Comparison of ENCODE assay signal across 8 mouse cellular contexts in the genomic region with DNA sequence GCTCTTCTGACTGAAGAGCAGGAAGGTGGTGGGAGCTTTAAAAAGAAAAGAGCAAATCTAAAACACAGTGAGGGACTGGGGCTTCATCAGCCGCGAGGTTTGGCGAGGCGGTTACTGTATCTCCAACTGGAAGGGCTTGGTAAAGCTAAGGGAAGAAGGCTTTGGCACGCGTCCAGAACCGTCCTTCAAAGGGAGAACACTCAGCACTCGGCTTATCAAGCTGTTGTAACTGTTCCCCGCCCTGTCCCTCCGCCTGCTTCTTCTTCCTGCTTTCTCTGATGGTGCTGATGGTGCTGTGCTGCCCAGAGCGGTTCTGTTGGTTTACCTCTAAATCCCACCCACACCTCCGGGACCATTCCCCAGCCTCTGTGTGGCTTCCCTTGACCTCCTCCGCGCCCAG.
DNase-seq lines count a peak whose midpoint lies in the region; ATAC-seq and TF ChIP-seq lines count a peak whose summit lies in the region.

No protein-coding gene starts in this region.

- peak; percentile 20 for DNase-seq in midbrain, postnatal 0 days (ENCODE audit: low spot score)
- DNase-seq in midbrain, embryonic 11.5 days (ENCODE audit: low spot score, missing footprints), result no peak
- peak; percentile 88 for DNase-seq in adrenal gland, postnatal 14 days
- DNase-seq in layer of hippocampus, adult 8-10 months (ENCODE audit: low spot score in 2 of 2), result peak; percentile 29 to 68
- DNase-seq in lung, postnatal 36 days, result peak; percentile 89
- DNase-seq in yolk sac, embryonic 10.5 days (ENCODE audit: low spot score), result peak; percentile 29
- no peak for DNase-seq in thymus, postnatal 14 days

- no peak overlapping the region for H3K4me3 ChIP-seq in midbrain, postnatal 0 days (ENCODE audit: low read depth, low read length)
- H3K4me3 ChIP-seq in midbrain, embryonic 11.5 days (ENCODE audit: low read depth, low read length), result no peak overlapping the region
- H3K4me3 ChIP-seq in heart, embryonic 11.5 days (ENCODE audit: low read depth, low read length), result peak overlapping the region; percentile 14; the same call in 1 of the 2 replicates

- no peak for ATAC-seq in midbrain, postnatal 0 days (ENCODE audit: low FRiP score)
- no peak for ATAC-seq in midbrain, embryonic 11.5 days (ENCODE audit: low FRiP score)
- peak; percentile 77 for ATAC-seq in heart, embryonic 11.5 days (replicated peaks; ENCODE audit: insufficient number of reproducible peaks, low FRiP score, low TSS enrichment)

- TF ChIP-seq CTCF in midbrain, postnatal 0 days (IDR thresholded peaks at IDR 0.05), result no peak

- H3K9me3 ChIP-seq in midbrain, postnatal 0 days (ENCODE audit: low read length), result no peaks in the 10 kb centered on the region
- H3K9me3 ChIP-seq in midbrain, embryonic 11.5 days (ENCODE audit: control insufficient read depth, low read length), result no peaks in the 10 kb centered on the region
- H3K9me3 ChIP-seq in heart, embryonic 11.5 days (replicated peaks; ENCODE audit: control insufficient read depth, low read length), result no peaks in the 10 kb centered on the region

- no peaks in the 10 kb centered on the region for H3K4me1 ChIP-seq in midbrain, postnatal 0 days (ENCODE audit: insufficient read depth, low read length)
- H3K4me1 ChIP-seq in midbrain, embryonic 11.5 days (ENCODE audit: control insufficient read depth, insufficient read depth, low read length), result no peaks in the 10 kb centered on the region
- peaks cover 14% of the 10 kb centered on the region for H3K4me1 ChIP-seq in heart, embryonic 11.5 days (ENCODE audit: control insufficient read depth, insufficient read depth, low read length)

- H3K36me3 ChIP-seq in midbrain, postnatal 0 days (ENCODE audit: insufficient read depth, low read length), result peaks cover 10% of the 10 kb centered on the region; the same call in 1 of the 2 replicates
- H3K36me3 ChIP-seq in midbrain, embryonic 11.5 days (ENCODE audit: control insufficient read depth, insufficient read depth, low read length), result peaks cover 6% of the 10 kb centered on the region; the same call in 1 of the 2 replicates
- peaks cover 4% of the 10 kb centered on the region for H3K36me3 ChIP-seq in heart, embryonic 11.5 days (ENCODE audit: control insufficient read depth, insufficient read depth, low read length)

- no peak overlapping the region for H3K4me2 ChIP-seq in midbrain, postnatal 0 days (ENCODE audit: low read depth, low read length, poor library complexity, severe bottlenecking)
- no peak overlapping the region for H3K4me2 ChIP-seq in midbrain, embryonic 11.5 days
- H3K4me2 ChIP-seq in heart, embryonic 11.5 days, result peak overlapping the region; percentile 51

- H3K9ac ChIP-seq in midbrain, postnatal 0 days (replicated peaks; ENCODE audit: low read length, poor library complexity, severe bottlenecking), result no peak overlapping the region
- H3K9ac ChIP-seq in midbrain, embryonic 11.5 days (ENCODE audit: low read length), result no peak overlapping the region
- no peak overlapping the region for H3K9ac ChIP-seq in heart, embryonic 11.5 days (ENCODE audit: low read depth, low read length)

- H3K27me3 ChIP-seq in midbrain, postnatal 0 days (ENCODE audit: insufficient read depth, low read length), result no peaks in the 10 kb centered on the region
- H3K27me3 ChIP-seq in midbrain, embryonic 11.5 days (ENCODE audit: control insufficient read depth, insufficient read depth, low read length), result no peaks in the 10 kb centered on the region
- no peaks in the 10 kb centered on the region for H3K27me3 ChIP-seq in heart, embryonic 11.5 days (ENCODE audit: control insufficient read depth, insufficient read depth, low read length)

- no peak overlapping the region for H3K27ac ChIP-seq in midbrain, postnatal 0 days (ENCODE audit: low read depth, low read length)
- H3K27ac ChIP-seq in midbrain, embryonic 11.5 days (ENCODE audit: low read depth, low read length), result no peak overlapping the region
- H3K27ac ChIP-seq in heart, embryonic 11.5 days (ENCODE audit: low read depth, low read length), result 0 out of 2 replicates have a peak overlapping the region, but pooled peaks have one; percentile 54

- 73% methylated on average over 14 of the region's 14 CpGs for WGBS in midbrain, postnatal 0 days
- 94% methylated on average over 14 of the region's 14 CpGs for WGBS in midbrain, embryonic 11.5 days
- 26% methylated on average over 14 of the region's 14 CpGs for WGBS in heart, embryonic 11.5 days (ENCODE audit: insufficient replicate concordance)

Comparison
In these comparisons a context has a peak if more than half of its experiments do, and no peak if none do; other contexts are left out.
1. DNase-seq: peak in midbrain, postnatal 0 days (single experiment), adrenal gland, postnatal 14 days (single experiment), layer of hippocampus, adult 8-10 months (2 of 2), lung, postnatal 36 days (single experiment) and yolk sac, embryonic 10.5 days (single experiment); none in midbrain, embryonic 11.5 days (single experiment) and thymus, postnatal 14 days (single experiment).